Mouse (Mus musculus): ENCODE results near the gene 6330409D20Rik.

The 6330409D20Rik gene

DNA sequence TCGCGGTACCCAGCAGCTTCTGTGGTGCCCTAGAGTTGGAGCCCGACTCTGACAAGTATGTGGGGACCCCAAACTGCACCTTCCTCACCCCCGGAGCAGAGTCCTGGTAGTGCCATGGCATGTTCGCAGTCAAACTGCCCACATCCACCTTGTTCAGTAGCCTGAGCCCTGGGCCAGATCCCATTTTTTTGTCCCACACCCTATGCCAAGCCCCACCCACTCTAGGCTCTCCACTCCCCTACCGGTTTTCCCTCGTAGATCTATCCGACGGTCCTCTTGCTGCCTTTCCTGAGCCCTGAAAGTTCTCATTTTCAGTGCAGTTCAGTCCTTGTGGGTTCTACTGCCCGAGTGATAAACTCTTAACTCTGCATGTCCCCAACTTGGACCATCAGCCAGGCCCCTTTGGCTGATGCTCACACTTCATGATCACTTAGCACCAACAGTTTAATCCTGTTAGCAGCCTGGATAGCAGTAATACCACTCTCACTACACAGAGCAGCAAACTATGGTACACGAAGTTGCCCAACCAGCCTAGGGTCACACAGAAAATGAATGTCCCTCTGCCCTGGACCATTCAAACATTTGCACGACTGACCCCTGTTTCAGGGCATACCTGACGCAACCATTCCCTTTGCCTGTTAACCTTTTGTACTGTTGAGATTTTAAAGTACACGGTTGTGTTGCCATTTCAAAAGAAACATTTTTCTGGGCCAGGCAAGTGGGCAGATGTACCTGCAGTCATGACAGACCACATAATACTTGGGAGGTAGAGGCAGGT lies 39.7 kb downstream of the 6330409D20Rik start:
- no peak for DNase-seq (ENCODE audit: low read depth, low spot score)

DNA sequence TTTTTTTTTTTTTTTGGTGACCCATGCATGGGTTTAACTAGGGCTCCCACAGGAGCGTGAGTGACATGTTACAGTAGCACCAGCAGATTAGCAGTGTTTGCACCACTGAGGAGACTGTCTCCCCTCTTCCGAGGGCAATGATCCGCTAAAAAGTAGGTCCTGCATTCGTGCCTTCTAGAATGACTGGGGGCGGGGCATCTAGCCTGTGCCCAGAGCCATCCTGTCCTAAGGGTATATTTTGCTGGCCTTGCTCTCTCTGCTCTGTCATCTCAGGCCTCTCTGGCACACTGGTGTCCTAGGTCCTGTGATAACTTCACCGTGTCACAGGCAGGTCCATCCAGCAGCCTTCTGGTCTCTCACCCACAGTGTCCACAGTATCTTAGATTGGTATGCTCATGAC lies 41.1 kb downstream of the 6330409D20Rik start:
- DNase-seq (ENCODE audit: low read depth, low spot score) = no peak

GRCm38 (mm10) chr2:32694691-32695090 lies 46.1 kb downstream of the 6330409D20Rik start:
- DNase-seq (ENCODE audit: low read depth, low spot score) = no peak

- peak; percentile 93 for DNase-seq (ENCODE audit: low read depth, low spot score)
These were observed 46.9 kb downstream of the 6330409D20Rik start for GRCm38 (mm10) chr2:32693823-32694411.

DNA sequence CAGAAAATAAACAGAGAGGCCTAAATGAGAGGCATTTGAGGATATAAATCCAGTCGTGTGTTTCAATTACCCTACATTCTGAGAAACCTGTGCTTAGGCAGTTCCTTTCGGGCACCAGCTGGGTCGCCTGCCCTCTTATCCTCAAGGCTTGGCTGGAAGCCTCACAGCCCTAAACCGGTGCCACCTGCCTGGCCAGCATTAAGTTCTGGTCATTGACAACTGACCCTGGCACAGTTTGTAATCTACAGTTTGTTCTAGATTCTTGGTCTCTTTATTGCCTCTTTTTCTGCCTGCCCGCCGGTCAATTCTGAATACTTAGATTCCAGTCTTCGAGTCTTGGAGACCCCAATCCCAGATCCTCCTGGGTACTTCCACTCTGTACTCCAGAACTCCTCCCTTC lies 47.5 kb downstream of the 6330409D20Rik start:
- DNase-seq (ENCODE audit: low read depth, low spot score) = no peak

DNA sequence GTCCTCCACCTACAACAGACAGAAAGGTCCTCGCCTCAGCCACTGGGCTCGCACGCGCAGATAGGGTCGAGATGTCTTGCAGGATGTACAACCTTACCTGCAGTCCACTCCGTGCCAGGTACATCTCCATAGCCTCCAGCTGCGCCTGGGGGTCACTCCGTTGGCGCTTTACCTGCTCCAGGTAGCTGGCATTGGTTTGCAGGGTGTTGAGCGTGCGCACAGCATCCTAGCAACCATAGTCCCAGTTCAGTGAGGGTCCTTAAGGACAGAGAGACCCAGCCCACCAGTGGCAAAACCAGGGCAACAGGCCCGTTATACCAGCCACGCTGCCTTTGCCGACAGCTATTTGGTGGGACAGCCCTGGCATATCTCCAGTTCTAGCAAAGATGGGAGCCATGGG lies 48.3 kb downstream of the 6330409D20Rik start:
- no peak for DNase-seq (ENCODE audit: low read depth, low spot score)

GRCm38 (mm10) chr2:32691041-32691440 lies 49.8 kb downstream of the 6330409D20Rik start:
- DNase-seq (ENCODE audit: low read depth, low spot score) = no peak

- peak; percentile 67 for DNase-seq (ENCODE audit: low read depth, low spot score)
These were observed 51.4 kb downstream of the 6330409D20Rik start for GRCm38 (mm10) chr2:32689420-32689819.

DNA sequence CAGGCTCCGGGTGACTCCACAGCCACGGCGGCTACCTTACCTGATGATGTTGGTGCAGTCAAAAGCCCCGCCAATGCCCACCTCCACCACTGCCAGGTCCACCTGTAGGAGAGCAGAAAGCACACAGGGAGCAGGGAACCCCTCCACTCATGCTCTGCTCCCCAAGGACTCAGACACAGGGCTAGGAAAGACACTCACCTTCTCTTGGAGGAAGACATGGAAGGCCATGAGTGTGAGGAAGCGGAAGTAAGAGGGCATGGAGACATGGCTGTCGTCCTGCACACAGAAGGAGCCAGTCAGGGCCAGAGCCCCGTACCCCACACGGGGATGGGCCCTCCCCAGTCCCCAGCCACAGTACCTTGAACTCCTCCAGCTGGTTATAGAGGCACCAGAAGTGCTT lies 53.3 kb downstream of the 6330409D20Rik start:
- no peak for DNase-seq (ENCODE audit: low read depth, low spot score)

DNA sequence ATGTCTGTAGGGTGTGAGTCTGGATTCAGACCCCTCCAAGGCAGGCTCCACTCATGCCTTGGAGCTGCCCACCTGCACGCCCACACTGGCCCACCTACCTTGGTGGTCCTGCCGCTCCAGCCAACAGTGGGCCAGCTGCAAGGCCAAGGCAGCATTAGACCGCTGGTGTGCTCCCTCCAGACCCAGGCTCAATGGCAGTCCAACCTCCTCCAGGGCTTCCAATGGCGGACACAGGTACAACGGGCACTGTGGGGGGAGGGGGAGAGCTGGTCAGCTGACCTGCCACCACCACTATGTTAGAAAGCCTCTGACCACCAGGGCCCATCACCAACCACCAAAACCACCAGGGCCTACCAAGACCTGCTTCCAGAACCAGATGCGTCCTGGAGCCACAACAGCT lies 54.2 kb downstream of the 6330409D20Rik start:
- DNase-seq (ENCODE audit: low read depth, low spot score) = no peak

- no peak for DNase-seq (ENCODE audit: low read depth, low spot score)
These were observed 55.0 kb downstream of the 6330409D20Rik start for GRCm38 (mm10) chr2:32685807-32686206.

DNA sequence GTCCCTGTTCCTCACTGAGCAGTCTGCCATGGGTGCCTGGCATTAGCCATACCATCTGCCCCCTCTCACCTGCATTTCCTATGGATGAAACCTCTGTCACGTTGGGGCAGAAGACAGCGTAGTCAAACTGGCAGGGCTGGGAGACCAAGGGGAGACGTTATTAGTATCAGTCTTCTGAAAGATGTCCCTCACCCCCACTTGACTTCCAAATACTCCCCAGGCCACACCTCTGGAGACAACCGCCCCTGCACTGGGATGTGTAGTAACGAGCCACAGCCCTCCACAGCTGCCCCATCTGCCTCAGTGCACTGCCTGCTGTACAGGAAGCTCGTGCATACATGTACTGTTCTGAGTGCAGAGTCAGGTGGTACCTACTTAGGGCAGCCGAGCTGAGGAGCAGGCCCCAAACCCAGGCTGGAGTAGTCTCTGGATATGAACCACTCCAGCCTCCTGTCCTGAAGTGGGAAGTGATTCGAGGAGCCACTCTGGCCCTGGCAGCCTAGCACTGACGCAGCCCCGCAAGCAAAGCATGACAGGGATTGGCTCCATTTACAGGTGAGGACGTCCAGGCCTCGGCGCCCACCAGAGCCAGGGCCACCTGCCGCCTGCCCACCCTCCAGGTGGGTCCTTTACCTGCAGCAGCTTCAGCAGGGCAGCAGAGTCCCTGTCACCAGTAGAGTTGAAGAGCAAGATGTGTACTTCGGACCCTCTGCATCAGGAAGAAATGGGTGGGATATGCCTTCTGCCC lies 56.0 kb downstream of the 6330409D20Rik start:
- DNase-seq (ENCODE audit: low read depth, low spot score) = no peak

GRCm38 (mm10) chr2:32683701-32684100 lies 57.1 kb downstream of the 6330409D20Rik start:
- no peak for DNase-seq (ENCODE audit: low read depth, low spot score)

DNA sequence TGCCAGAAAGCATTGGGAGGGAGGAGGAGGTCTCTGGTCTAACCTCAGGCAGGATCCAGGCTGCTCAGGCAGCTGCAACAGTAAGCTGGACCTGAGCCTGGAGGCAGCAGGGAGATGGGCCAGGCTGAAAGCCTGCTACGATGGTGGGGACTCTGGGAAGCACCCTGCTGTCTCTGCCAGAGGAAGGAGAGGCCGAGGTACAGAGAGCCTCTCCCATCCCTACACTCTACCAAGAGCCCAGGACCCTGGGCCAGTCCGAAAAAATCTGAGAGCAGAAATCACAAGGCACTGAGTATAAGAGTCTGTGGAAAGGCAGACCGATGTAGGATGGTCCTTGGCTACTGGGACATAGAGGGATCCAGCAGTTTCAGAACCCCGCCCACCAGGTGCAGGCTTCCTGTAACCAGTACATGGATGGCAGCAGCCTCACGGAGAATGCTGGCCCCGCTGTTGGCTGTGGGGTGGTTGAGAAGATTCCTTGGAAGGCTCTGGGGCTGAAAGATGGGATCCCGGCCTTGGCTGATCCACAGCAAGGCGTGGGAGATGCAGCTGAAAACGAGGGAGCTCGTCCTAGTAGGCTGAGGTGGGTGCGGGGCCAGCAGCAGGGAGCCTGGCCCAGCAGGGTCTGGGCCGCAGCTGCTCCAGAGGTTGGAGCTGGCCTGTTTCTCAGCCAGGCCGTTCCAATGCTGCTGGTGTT lies 57.9 kb downstream of the 6330409D20Rik start:
- DNase-seq (ENCODE audit: low read depth, low spot score) = no peak

Measured in WW6 (cell line).